ENCODE assay signal across 12 mouse cellular contexts in the genomic region with DNA sequence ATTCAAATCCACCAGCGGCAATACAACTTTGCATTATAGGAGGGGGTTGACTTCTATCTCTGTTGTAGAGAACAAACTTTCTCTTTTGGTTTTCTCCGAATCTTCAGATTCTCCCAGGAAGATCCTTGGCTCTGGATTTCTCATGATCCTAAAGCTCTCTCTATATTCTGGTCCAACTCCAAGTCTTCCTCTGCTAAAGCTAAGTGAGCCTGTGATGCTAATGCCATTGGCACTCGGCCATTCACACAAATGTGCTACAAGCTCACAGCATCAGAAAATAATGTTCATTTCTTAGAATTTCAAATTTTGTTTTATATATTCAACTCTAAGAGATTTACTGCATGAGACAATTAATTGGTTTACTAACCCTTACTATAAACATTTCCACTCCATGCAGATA.
DNase-seq lines count a peak whose midpoint lies in the region.
"Had no signal": no experiment of that assay in that cellular context is flagged by ENCODE, and none has a peak within 500 bp of the region (broad histone marks: within the 10 kb centered on the region; RNA-seq: fewer than 3 reads in every experiment).

No protein-coding gene starts in this region.

- DNase-seq in cerebellum, postnatal 10 days: peak; percentile 28 to 48
- no peak for DNase-seq in cerebellum, adult 8-10 months
- DNase-seq in layer of hippocampus, adult 18-20 months (ENCODE audit: low spot score in 2 of 2): peak; percentile 9 to 23
- DNase-seq in layer of hippocampus, adult 9-10 months (ENCODE audit: low spot score): no peak
- DNase-seq in left cerebral cortex, postnatal 10 days (ENCODE audit: extremely low spot score in 1 of 2, low spot score in 2 of 2): peak; percentile 10 to 16
- peak; percentile 6 to 18 for DNase-seq in right cerebral cortex, postnatal 36 days (ENCODE audit: low spot score in 2 of 2)
- DNase-seq in urinary bladder, postnatal 25 days (ENCODE audit: low spot score): no peak
- DNase-seq in heart, adult 8-10 months (ENCODE audit: low spot score): no peak
- DNase-seq: cerebellum, adult 2 months; gastrocnemius, postnatal 25 days; kidney, postnatal 10 days; lung, postnatal 10 days had no signal

- intact Hi-C loops in left cerebral cortex, postnatal 10 days (cut with DNase I): no loop called here

Comparison
In these comparisons a context has a peak if more than half of its experiments do, and no peak if none do; other contexts are left out.
1. DNase-seq: peak in cerebellum, postnatal 10 days (2 of 2), layer of hippocampus, adult 18-20 months (2 of 2), left cerebral cortex, postnatal 10 days (2 of 2) and right cerebral cortex, postnatal 36 days (2 of 2); none in cerebellum, adult 8-10 months (single experiment), layer of hippocampus, adult 9-10 months (single experiment), urinary bladder, postnatal 25 days (single experiment) and heart, adult 8-10 months (single experiment).